Mouse (Mus musculus): ENCODE measurements around the gene Asic5. TPM values are rescaled to one million over a fixed set of nuclear protein-coding genes. Genes with fewer than 3 reads are reported as not detected.

The Asic5 gene
- total RNA-seq (2023), result not detected in 4 replicates

GRCm38 (mm10) chr3:81981990-81982389 is at the start of gene Asic5:
Gene Asic5, plus strand, starts transcription at chr3:81982290.

GRCm38 (mm10) chr3:81976102-81976501 is 6.0 kb upstream of the Asic5 start, which contains the start of gene Tdo2:
Gene Tdo2, minus strand, starts transcription at chr3:81976202.

Other genes with a start within 250 kb of the Asic5 start
- 69.0 to 76.6 TPM (median 74.7 TPM) in 4 replicates for gene Ctso, start 49.7 kb upstream of the Asic5 start, total RNA-seq (2023)
- gene Tdo2, start 6.1 kb upstream of the Asic5 start, total RNA-seq (2023), result not detected in 4 replicates
- gene Gucy1b1, start 92.4 kb downstream of the Asic5 start, total RNA-seq (2023), result 0.24 to 1.3 TPM (median 0.63 TPM) in 4 replicates
- 0.18 TPM in 1 of 4 replicates, not detected in the others for gene Gucy1a1, start 163.5 kb downstream of the Asic5 start, total RNA-seq (2023)

Data from B cell, adult 62 days (primary cell).